Mouse (Mus musculus): ENCODE measurements around the gene Mkks. TPM values are rescaled to one million over a fixed set of nuclear protein-coding genes. Genes with fewer than 3 reads are reported as not detected.

The Mkks gene
- 0.09 and 0.30 TPM in 2 replicates for polyA plus RNA-seq (2012; ENCODE audit: low replicate concordance)

GRCm38 (mm10) chr2:136891068-136891950, at the start of gene Mkks, which contains the start of the genes Slx4ip and AL731706.1:
TSS of gene Mkks (minus strand) at chr2:136891389.
TSS of gene Slx4ip (plus strand) at chr2:136891218.
TSS of gene AL731706.1 (minus strand) at chr2:136891389.

DNA sequence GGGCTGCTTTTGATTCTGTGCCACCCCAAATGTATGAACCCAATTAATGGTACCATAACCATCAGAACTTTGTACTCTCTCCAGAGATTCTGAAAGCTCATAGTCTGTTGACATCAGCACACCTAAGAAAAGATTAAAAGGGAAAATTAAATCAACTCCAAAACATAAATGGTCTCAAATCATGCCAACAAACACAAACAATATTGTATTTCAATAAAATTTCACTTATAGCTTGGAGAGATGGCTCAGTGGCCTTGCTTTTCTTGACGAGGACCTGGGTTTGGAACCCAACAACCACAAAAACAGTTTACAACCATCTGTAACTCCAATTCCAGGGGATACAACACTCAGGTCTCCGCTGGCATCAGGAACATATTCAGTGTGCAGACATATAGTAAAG, 5.6 kb downstream of the Mkks start, which contains the start of gene AL731706.2:
Gene AL731706.2, minus strand, starts transcription at position 101 of the 400 bp plus-strand sequence.

Other genes starting within 250 kb of the Mkks start
- 0.14 TPM in 1 of 2 replicates, not detected in the other for gene Snap25, start 177.9 kb downstream of the Mkks start, polyA plus RNA-seq (2012; ENCODE audit: low replicate concordance)
- gene AL731706.2, start 5.7 kb downstream of the Mkks start, polyA plus RNA-seq (2012; ENCODE audit: low replicate concordance), result not detected in 2 replicates
- gene Slx4ip, start 171 bp downstream of the Mkks start, polyA plus RNA-seq (2012; ENCODE audit: low replicate concordance), result 0.41 and 0.69 TPM in 2 replicates
- gene AL731706.1, start within 50 bp of the Mkks start, polyA plus RNA-seq (2012; ENCODE audit: low replicate concordance), result not detected in 2 replicates
- 0.11 and 0.87 TPM in 2 replicates for gene Jag1, start 225.3 kb upstream of the Mkks start, polyA plus RNA-seq (2012; ENCODE audit: low replicate concordance)